ENCODE assay signal across 8 mouse cellular contexts in the genomic region with DNA sequence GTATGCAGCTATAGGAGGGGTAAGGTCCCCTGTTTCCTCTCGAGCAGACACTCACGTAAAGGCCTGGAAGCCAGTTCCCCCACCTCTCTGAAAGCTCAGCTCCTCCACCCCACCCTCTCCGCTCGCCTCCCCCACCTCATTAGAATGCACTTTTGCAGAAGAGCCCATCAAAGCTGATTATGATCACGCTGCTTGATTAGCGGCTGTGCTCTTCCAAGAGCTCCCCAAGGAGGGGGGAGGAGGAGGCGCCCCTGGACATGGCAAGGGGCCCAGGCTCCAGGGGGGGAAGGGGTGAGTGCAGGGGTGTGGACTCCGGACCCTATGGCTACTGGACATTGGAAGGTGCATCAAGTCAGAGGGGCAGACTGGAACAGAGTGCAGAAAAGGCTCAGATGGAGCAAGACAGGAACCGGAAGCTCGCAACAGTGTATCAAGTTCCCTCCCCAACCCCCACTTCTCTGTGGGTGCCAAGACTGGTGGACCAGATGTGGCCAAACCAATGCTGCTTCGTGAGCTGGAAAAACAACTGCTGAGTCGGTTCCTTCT.
A peak's percentile ranks its signal among the peaks of the same experiment; 100 is the strongest.
DNase-seq lines count a peak whose midpoint lies in the region; ATAC-seq and TF ChIP-seq lines count a peak whose summit lies in the region.

No protein-coding gene starts in this region.

- no peaks in the 10 kb centered on the region for H3K9me3 ChIP-seq in embryonic facial prominence, embryonic 10.5 days
- H3K9me3 ChIP-seq in heart, embryonic 13.5 days = no peaks in the 10 kb centered on the region

- peak; percentile 37 to 42 for DNase-seq in layer of hippocampus, adult 2 months (ENCODE audit: low spot score in 2 of 2)
- DNase-seq in layer of hippocampus, adult 8-10 months (ENCODE audit: low spot score in 2 of 2) = no peak
- DNase-seq in embryonic facial prominence, embryonic 10.5 days (ENCODE audit: low spot score) = peak; percentile 60
- peak; percentile 61 for DNase-seq in kidney, adult 9 months
- DNase-seq in lung, postnatal 14 days = peak; percentile 39
- DNase-seq in retina, embryonic 14.5 days (ENCODE audit: low spot score) = peak; percentile 85
- DNase-seq in cerebellum, adult 18-20 months = no peak

- 0 out of 2 replicates have a peak overlapping the region, but pooled peaks have one; percentile 42 for H3K4me2 ChIP-seq in heart, embryonic 13.5 days

- WGBS in embryonic facial prominence, embryonic 10.5 days = 28% methylated on average over 12 of the region's 12 CpGs
- WGBS in heart, embryonic 13.5 days = 23% methylated on average over 12 of the region's 12 CpGs

- peaks cover 38% of the 10 kb centered on the region for H3K4me1 ChIP-seq in embryonic facial prominence, embryonic 10.5 days
- H3K4me1 ChIP-seq in heart, embryonic 13.5 days = peaks cover 13% of the 10 kb centered on the region

- TF ChIP-seq CTCF in layer of hippocampus, adult 2 months (conservative IDR thresholded peaks at IDR 0.05) = no peak

- peak overlapping the region; percentile 89 for H3K27ac ChIP-seq in layer of hippocampus, adult 2 months
- H3K27ac ChIP-seq in embryonic facial prominence, embryonic 10.5 days (replicated peaks) = peak overlapping the region; percentile 79
- H3K27ac ChIP-seq in heart, embryonic 13.5 days (replicated peaks) = no peak overlapping the region

- H3K9ac ChIP-seq in heart, embryonic 13.5 days = no peak overlapping the region

- H3K4me3 ChIP-seq in layer of hippocampus, adult 2 months = no peak overlapping the region
- peak overlapping the region; percentile 24; the same call in 1 of the 2 replicates for H3K4me3 ChIP-seq in embryonic facial prominence, embryonic 10.5 days
- no peak overlapping the region for H3K4me3 ChIP-seq in heart, embryonic 13.5 days

- H3K27me3 ChIP-seq in embryonic facial prominence, embryonic 10.5 days (replicated peaks; ENCODE audit: low read depth, poor library complexity, severe bottlenecking) = peaks cover 20% of the 10 kb centered on the region
- H3K27me3 ChIP-seq in heart, embryonic 13.5 days (replicated peaks) = peaks cover 60% of the 10 kb centered on the region

- no peaks in the 10 kb centered on the region for H3K36me3 ChIP-seq in embryonic facial prominence, embryonic 10.5 days (replicated peaks)
- no peaks in the 10 kb centered on the region for H3K36me3 ChIP-seq in heart, embryonic 13.5 days

- ATAC-seq in heart, embryonic 13.5 days (ENCODE audit: extremely low read depth, insufficient number of reproducible peaks, low FRiP score, low TSS enrichment) = no peak

Comparison
In these comparisons a context has a peak if more than half of its experiments do, and no peak if none do; other contexts are left out.
1. DNase-seq: peak in layer of hippocampus, adult 2 months (2 of 2), embryonic facial prominence, embryonic 10.5 days (single experiment), kidney, adult 9 months (single experiment), lung, postnatal 14 days (single experiment) and retina, embryonic 14.5 days (single experiment); none in layer of hippocampus, adult 8-10 months (0 of 2) and cerebellum, adult 18-20 months (0 of 2).